Comparison of ENCODE assay signal across 7 mouse cellular contexts in genomic region chr8:125068146-125068905, GRCm38 (mm10). TPM values are rescaled to one million over a fixed set of nuclear protein-coding genes. Genes with fewer than 3 reads are reported as not detected.
A peak's percentile ranks its signal among the peaks of the same experiment; 100 is the strongest.
DNase-seq lines count a peak whose midpoint lies in the region; ATAC-seq and TF ChIP-seq lines count a peak whose summit lies in the region.

No protein-coding gene starts in this region.

- H3K36me3 ChIP-seq in kidney, embryonic 16.5 days (ENCODE audit: insufficient read depth, low read length): no peaks in the 10 kb centered on the region
- no peaks in the 10 kb centered on the region for H3K36me3 ChIP-seq in E14TG2a.4 (ENCODE audit: insufficient read depth, low read length)
- H3K36me3 ChIP-seq in forebrain, embryonic 16.5 days (ENCODE audit: control insufficient read depth, insufficient read depth): no peaks in the 10 kb centered on the region
- H3K36me3 ChIP-seq in megakaryocyte, embryonic 14.5 days (replicated peaks; ENCODE audit: low read length): no peaks in the 10 kb centered on the region

- no peaks in the 10 kb centered on the region for H3K9me3 ChIP-seq in kidney, embryonic 16.5 days (ENCODE audit: low read length)
- H3K9me3 ChIP-seq in E14TG2a.4 (ENCODE audit: low read length): no peaks in the 10 kb centered on the region
- no peaks in the 10 kb centered on the region for H3K9me3 ChIP-seq in forebrain, embryonic 16.5 days (ENCODE audit: control insufficient read depth, low read length)
- no peaks in the 10 kb centered on the region for H3K9me3 ChIP-seq in megakaryocyte, embryonic 14.5 days

- no peak for ATAC-seq in kidney, embryonic 16.5 days (ENCODE audit: low FRiP score, low TSS enrichment)
- ATAC-seq in forebrain, embryonic 16.5 days: no peak

- WGBS in kidney, embryonic 16.5 days: 87% methylated on average over 6 of the region's 6 CpGs
- 76% methylated on average over 6 of the region's 6 CpGs for WGBS in forebrain, embryonic 16.5 days

- H3K4me3 ChIP-seq in kidney, embryonic 16.5 days (ENCODE audit: low read length): no peak overlapping the region
- no peak overlapping the region for H3K4me3 ChIP-seq in E14TG2a.4 (replicated peaks; ENCODE audit: low read length)
- no peak overlapping the region for H3K4me3 ChIP-seq in forebrain, embryonic 16.5 days (replicated peaks; ENCODE audit: low read length)
- H3K4me3 ChIP-seq in megakaryocyte, embryonic 14.5 days (replicated peaks): peak overlapping the region; percentile 81

- TF ChIP-seq CTCF in E14TG2a.4 (conservative IDR thresholded peaks at IDR 0.05; ENCODE audit: low read length): peak; percentile 39

- no peaks in the 10 kb centered on the region for H3K4me1 ChIP-seq in kidney, embryonic 16.5 days (ENCODE audit: insufficient read depth, low read length)
- peaks cover under 1% of the 10 kb centered on the region; the same call in 1 of the 2 replicates for H3K4me1 ChIP-seq in E14TG2a.4 (replicated peaks; ENCODE audit: low read depth, low read length)
- peaks cover 12% of the 10 kb centered on the region for H3K4me1 ChIP-seq in forebrain, embryonic 16.5 days (replicated peaks; ENCODE audit: control insufficient read depth, insufficient read depth, low read length)
- peaks cover 36% of the 10 kb centered on the region for H3K4me1 ChIP-seq in megakaryocyte, embryonic 14.5 days

- H3K4me2 ChIP-seq in kidney, embryonic 16.5 days (replicated peaks; ENCODE audit: low read depth, low read length): no peak overlapping the region
- no peak overlapping the region for H3K4me2 ChIP-seq in forebrain, embryonic 16.5 days (ENCODE audit: low read length)

- DNase-seq in kidney, adult 18-20 months: no peak
- DNase-seq in urinary bladder, postnatal 36 days (ENCODE audit: low spot score in 2 of 2): no peak
- no peak for DNase-seq in adrenal gland, postnatal 10 days

- H3K27ac ChIP-seq in kidney, embryonic 16.5 days (ENCODE audit: low read length): peak overlapping the region; percentile 76
- peak overlapping the region; percentile 54; the same call in 1 of the 2 replicates for H3K27ac ChIP-seq in forebrain, embryonic 16.5 days (ENCODE audit: low read length)

- no peaks in the 10 kb centered on the region for H3K27me3 ChIP-seq in kidney, embryonic 16.5 days (ENCODE audit: insufficient read depth, low read length)
- H3K27me3 ChIP-seq in E14TG2a.4 (ENCODE audit: insufficient read depth, low read length): peaks cover 4% of the 10 kb centered on the region; the same call in 1 of the 2 replicates
- no peaks in the 10 kb centered on the region for H3K27me3 ChIP-seq in forebrain, embryonic 16.5 days (replicated peaks; ENCODE audit: control insufficient read depth, insufficient read depth, low read length)
- H3K27me3 ChIP-seq in megakaryocyte, embryonic 14.5 days (replicated peaks): peaks cover 16% of the 10 kb centered on the region

- no peak overlapping the region for H3K9ac ChIP-seq in kidney, embryonic 16.5 days (replicated peaks; ENCODE audit: low read length)
- H3K9ac ChIP-seq in forebrain, embryonic 16.5 days (replicated peaks; ENCODE audit: low read depth, low read length): no peak overlapping the region

RNA-seq across cellular contexts. Expression of gene Disc1, which starts 14.3 kb away (rescaled TPM):
- 2.1 and 3.2 TPM in 2 replicates for polyA plus RNA-seq in kidney, embryonic 16.5 days (2015; fragmentation: Nextera tagmentation; extraction: Ambion mirVana)
- polyA plus RNA-seq in forebrain, embryonic 16.5 days (2015; fragmentation: Nextera tagmentation; extraction: Ambion mirVana): 1.0 and 1.1 TPM in 2 replicates
- polyA plus RNA-seq in megakaryocyte, embryonic 14.5 days (2012; ENCODE audit: insufficient read depth, low replicate concordance): 0.19 TPM in 1 of 2 replicates, not detected in the other
- total RNA-seq in adrenal gland, postnatal 10 days (2021): 1 to 10 TPM; 3.6 TPM

RNA-seq across cellular contexts. Expression of gene Tsnax, which starts 55.5 kb away (rescaled TPM):
- 123 and 129 TPM in 2 replicates for polyA plus RNA-seq in kidney, embryonic 16.5 days (2015; fragmentation: Nextera tagmentation; extraction: Ambion mirVana)
- polyA plus RNA-seq in forebrain, embryonic 16.5 days (2015; fragmentation: Nextera tagmentation; extraction: Ambion mirVana): 158 and 162 TPM in 2 replicates
- 6.0 and 15.0 TPM in 2 replicates for polyA plus RNA-seq in megakaryocyte, embryonic 14.5 days (2012; ENCODE audit: insufficient read depth, low replicate concordance)
- total RNA-seq in adrenal gland, postnatal 10 days (2021): 10 to 100 TPM; 71.1 to 80.4 TPM
